Mouse (Mus musculus) CH12.LX (cell line): Measurements from ENCODE around the gene Naa80. TPM values are rescaled to one million over a fixed set of nuclear protein-coding genes. Genes with fewer than 3 reads are reported as not detected.

ENCODE experiments used
- DNase-seq: peaks from one replicate; pipeline ENCODE4 v3.0.0-alpha.2; 2013; ENCODE audit errors: extremely low read depth
- H3K27ac ChIP-seq: 2 replicates; pipeline ENCODE4 v1.5.1; 2012; ENCODE audit warnings: low read depth, mild to moderate bottlenecking, control low read depth, moderate library complexity; ENCODE audit not compliant: insufficient read depth
- H3K27me3 ChIP-seq: replicated peaks from 2 replicates; pipeline ENCODE3; 2012; ENCODE audit warnings: inconsistent platforms
- H3K36me3 ChIP-seq, 2 experiments: replicated peaks in 1 of 2; 2 replicates each; pipeline versions ENCODE3 to v1.6.1; 2012; ENCODE audit warnings: inconsistent platforms in 1 of 2, low read length in 1 of 2, mild to moderate bottlenecking in 1 of 2, mixed read lengths in 1 of 2, moderate library complexity in 1 of 2; ENCODE audit not compliant: control insufficient read depth in 1 of 2, insufficient read depth in 1 of 2
- H3K4me1 ChIP-seq, 2 experiments: 2 replicates each; pipeline ENCODE4 v1.6.1; 2012; ENCODE audit warnings: inconsistent platforms in 1 of 2, moderate library complexity in 1 of 2; ENCODE audit not compliant: insufficient read depth in 2 of 2, control insufficient read depth in 1 of 2
- H3K4me2 ChIP-seq: 2 replicates; pipeline ENCODE4 v1.6.1; 2012; ENCODE audit warnings: low read depth, mild to moderate bottlenecking, control low read depth; ENCODE audit not compliant: poor library complexity, insufficient read depth, severe bottlenecking
- H3K4me3 ChIP-seq, 3 experiments: fragments of 150-350 bp in 1 of 3; sonication (generic) in 1 of 3; replicated peaks in 1 of 3; 2 replicates each; pipeline versions ENCODE3 to v1.5.1; 2011 to 2012; ENCODE audit warnings: low read depth in 2 of 3, low read length in 2 of 3, mild to moderate bottlenecking in 2 of 3, moderate library complexity in 2 of 3, control low read depth in 1 of 3, improper control_type of control experiment in 1 of 3, inconsistent platforms in 1 of 3, mixed read lengths in 1 of 3; ENCODE audit not compliant: poor library complexity in 1 of 3
- H3K79me2 ChIP-seq: replicated peaks from 2 replicates; pipeline ENCODE4 v1.6.1; 2012; ENCODE audit warnings: mild to moderate bottlenecking, moderate library complexity; ENCODE audit not compliant: control insufficient read depth, poor library complexity, insufficient read depth, severe bottlenecking; ENCODE audit errors: extremely low read depth
- H3K9ac ChIP-seq: 2 replicates; pipeline ENCODE4 v1.6.1; 2012; ENCODE audit warnings: low read depth, mild to moderate bottlenecking, control low read depth, moderate library complexity; ENCODE audit not compliant: insufficient read depth
- H3K9me3 ChIP-seq: replicated peaks from 2 replicates; pipeline ENCODE3; 2012; ENCODE audit warnings: low read length, inconsistent platforms, mixed read lengths
- BHLHE40 ChIP-seq: IDR thresholded peaks from 2 replicates; pipeline ENCODE4 v1.6.1; 2011; ENCODE audit warnings: mild to moderate bottlenecking, low read depth, low read length, improper control_type of control experiment
- CHD1 ChIP-seq: IDR thresholded peaks from 2 replicates; pipeline ENCODE4 v1.6.1; 2012; ENCODE audit warnings: low read depth, low read length, improper control_type of control experiment, inconsistent platforms
- CHD2 ChIP-seq: IDR thresholded peaks from 2 replicates; pipeline ENCODE4 v1.6.1; 2011; ENCODE audit warnings: low read length, improper control_type of control experiment
- CTCF ChIP-seq, 2 experiments: IDR thresholded peaks in 1 of 2; conservative IDR thresholded peaks in 1 of 2; 2 replicates each; pipeline ENCODE4 v1.5.1; 2011 to 2012; ENCODE audit warnings: low read depth in 2 of 2, low read length in 2 of 2, improper control_type of control experiment in 1 of 2, inconsistent platforms in 1 of 2, mild to moderate bottlenecking in 1 of 2, moderate library complexity in 1 of 2
- IRF4 ChIP-seq: IDR thresholded peaks from 2 replicates; pipeline ENCODE4 v1.6.1; 2014; ENCODE audit warnings: low read depth, mild to moderate bottlenecking, inconsistent platforms, low read length, improper control_type of control experiment
- MAZ ChIP-seq: IDR thresholded peaks from 2 replicates; pipeline ENCODE4 v1.6.1; 2012; ENCODE audit warnings: low read depth, mild to moderate bottlenecking, inconsistent platforms, low read length, improper control_type of control experiment, moderate library complexity
- MEF2A ChIP-seq: IDR thresholded peaks from 2 replicates; pipeline ENCODE4 v1.6.1; 2014; ENCODE audit warnings: low read depth, mild to moderate bottlenecking, inconsistent platforms, low read length, improper control_type of control experiment, borderline replicate concordance
- MXI1 ChIP-seq: IDR thresholded peaks from 2 replicates; pipeline ENCODE4 v1.6.1; 2011; ENCODE audit warnings: mild to moderate bottlenecking, low read depth, low read length, improper control_type of control experiment
- PAX5 ChIP-seq: IDR thresholded peaks from 2 replicates; pipeline ENCODE4 v1.6.1; 2012; ENCODE audit warnings: low read length, inconsistent platforms, mixed read lengths
- RCOR1 ChIP-seq: conservative IDR thresholded peaks from 2 replicates; pipeline ENCODE4 v1.6.1; 2012; ENCODE audit warnings: low read depth, mild to moderate bottlenecking, inconsistent platforms, low read length, improper control_type of control experiment
- UBTF ChIP-seq: IDR thresholded peaks from 2 replicates; pipeline ENCODE4 v1.6.1; 2012; ENCODE audit warnings: low read depth, mild to moderate bottlenecking, inconsistent platforms, low read length, improper control_type of control experiment, moderate library complexity
- USF1 ChIP-seq: IDR thresholded peaks from 2 replicates; pipeline ENCODE4 v1.6.1; 2014; ENCODE audit warnings: low read depth, mild to moderate bottlenecking, inconsistent platforms, low read length, improper control_type of control experiment
- ZC3H11A ChIP-seq: IDR thresholded peaks from 2 replicates; pipeline ENCODE4 v1.6.1; 2012; ENCODE audit warnings: low read depth, mild to moderate bottlenecking, inconsistent platforms, low read length, improper control_type of control experiment
- ZMIZ1 ChIP-seq: IDR thresholded peaks from 2 replicates; pipeline ENCODE4 v1.6.1; 2012; ENCODE audit warnings: low read depth, mild to moderate bottlenecking, inconsistent platforms, low read length, improper control_type of control experiment
- ZNF384 ChIP-seq: IDR thresholded peaks from 2 replicates; pipeline ENCODE4 v1.6.1; 2012; ENCODE audit warnings: low read depth, low read length, improper control_type of control experiment, inconsistent platforms
- dilution Hi-C: fragments of 300-500 bp; cut with MboI; formaldehyde crosslinking; loops from 2 replicates; pipeline ENCODE4 v1.14.3; 2020; ENCODE audit warnings: low sequenced_read_pairs; ENCODE audit not compliant: extremely low pct_unique_long_range_greater_than_20kb, extremely low pct_ligation_motif_present
- in situ Hi-C: fragments of 300-500 bp; cut with MboI; formaldehyde crosslinking; loops from 3 replicates; pipeline ENCODE4 v1.14.3; 2019; ENCODE audit warnings: low sequenced_read_pairs, low pct_ligation_motif_present, low pct_unique_long_range_greater_than_20kb, mixed read lengths
- polyA plus RNA-seq: library from polyadenylated mRNA; unstranded; fragments of >175 nt; gene quantifications from 2 replicates; pipeline ENCODE4 v1.2.1, GENCODE M21; 2012; ENCODE audit warnings: low read depth; ENCODE audit not compliant: insufficient read length
- total RNA-seq, 2 experiments: library from RNA; depleted of rRNA; stranded (reverse); fragments of 300-350 nt in 1 of 2; fragments of >200 nt in 1 of 2; gene quantifications; 2 replicates each; pipeline ENCODE4 v1.2.3; 2012 to 2014

The Naa80 gene
- total and polyA plus RNA-seq, 3 experiments: 1.7 to 9.3 (median 4.8) TPM

GRCm38 (mm10) chr9:107542352-107542686 lies 36.4 kb upstream of the Naa80 start (continued):
- TF ChIP-seq IRF4 (0 out of 2 replicates have a peak, but pooled peaks have one; percentile 2), ZNF384 (no peak), BHLHE40 (peak; percentile 33), USF1 (no peak), UBTF (no peak), MEF2A (0 out of 2 replicates have a peak, but pooled peaks have one; percentile 8), ZMIZ1 (peak; percentile 68; the same call in 1 of the 2 replicates)

- Histone ChIP-seq H3K27me3 (no peaks in the 10 kb centered on the region), H3K4me2 (peak overlapping the region; percentile 95), H3K36me3 (peaks cover 44 to 54% of the 10 kb centered on the region in 2 experiments), H3K79me2 (no peaks in the 10 kb centered on the region; the same call in 1 of the 2 replicates), H3K4me3 (peak overlapping the region; percentile 63 to 76 (median 70)), H3K9me3 (no peaks in the 10 kb centered on the region), H3K27ac (no peak overlapping the region), H3K4me1 (peaks cover 5 to 40% of the 10 kb centered on the region in 2 experiments; a peak in 2 of 4 replicates), H3K9ac (peak overlapping the region; percentile 77)
- in situ Hi-C loops: no loop called here
- dilution Hi-C loops: no loop called here
- peak; percentile 75 for TF ChIP-seq CHD2
- TF ChIP-seq RCOR1: no peak
- DNase-seq: no peak
These were observed 36.0 kb upstream of the Naa80 start for GRCm38 (mm10) chr9:107542721-107543120.

GRCm38 (mm10) chr9:107543299-107543698 lies 35.4 kb upstream of the Naa80 start:
- no peaks in the 10 kb centered on the region for H3K79me2 ChIP-seq
- in situ Hi-C loops (no loop called here), dilution Hi-C loops (no loop called here)

More at GRCm38 (mm10) chr9:107543299-107543698, 35.4 kb upstream of the Naa80 start:
- H3K4me3 ChIP-seq: no peak overlapping the region
- H3K4me2 ChIP-seq: no peak overlapping the region
- no peaks in the 10 kb centered on the region for H3K9me3 ChIP-seq
- TF ChIP-seq RCOR1 (no peak), ZC3H11A (no peak), PAX5 (no peak), MXI1 (no peak), CHD1 (no peak), MAZ (no peak), CTCF (conservative IDR thresholded peaks at IDR 0.05 in 1 of 2, IDR thresholded peaks at IDR 0.05 in 1 of 2; ENCODE audit: low read depth in 2 of 2, low read length in 2 of 2) (no peak)
- DNase-seq: no peak
- H3K27ac ChIP-seq: no peak overlapping the region
- H3K9ac ChIP-seq: no peak overlapping the region
- peaks cover 38 to 48% of the 10 kb centered on the region in 2 experiments for H3K36me3 ChIP-seq
- H3K4me1 ChIP-seq: peaks cover 5 to 45% of the 10 kb centered on the region in 2 experiments; a peak in 2 of 4 replicates
- H3K27me3 ChIP-seq: no peaks in the 10 kb centered on the region
